Mouse (Mus musculus): ENCODE results near the gene Umod. TPM values are rescaled to one million over a fixed set of nuclear protein-coding genes. Genes with fewer than 3 reads are reported as not detected.

Umod gene
- 131 and 133 TPM in 2 replicates for polyA plus RNA-seq (2015; fragmentation: Nextera tagmentation; extraction: Ambion mirVana)

- H3K9ac ChIP-seq (ENCODE audit: low read depth, low read length): no peak within 1 kb of the TSS
- no peak for TF ChIP-seq CTCF (IDR thresholded peaks at IDR 0.05; ENCODE audit: low read depth)
- no peaks in the 10 kb centered on the region for H3K9me3 ChIP-seq (replicated peaks; ENCODE audit: low read length)
- peak; percentile 3 for DNase-seq (ENCODE audit: low spot score)
- H3K27ac ChIP-seq: peak within 1 kb of the TSS; percentile 47
- H3K4me1 ChIP-seq (replicated peaks; ENCODE audit: insufficient read depth, low read length): no peaks in the 10 kb centered on the region
- no peaks in the 10 kb centered on the region for H3K36me3 ChIP-seq (ENCODE audit: insufficient read depth, low read length)
- ATAC-seq (replicated peaks; ENCODE audit: low FRiP score, low read depth): no peak
- no peaks in the 10 kb centered on the region for H3K27me3 ChIP-seq (ENCODE audit: insufficient read depth, low read length)
- no peak within 1 kb of the TSS for H3K4me3 ChIP-seq (replicated peaks; ENCODE audit: low read depth, low read length)
- no peak within 1 kb of the TSS for H3K4me2 ChIP-seq (ENCODE audit: low read length)
Measured at GRCm38 (mm10) chr7:119479256-119479655, at the start of gene Umod. Gene Umod (minus strand): TSS chr7:119479282.

GRCm38 (mm10) chr7:119528617-119529016, 49.5 kb upstream of the Umod start:
- H3K27me3 ChIP-seq (ENCODE audit: insufficient read depth, low read length): no peaks in the 10 kb centered on the region
- no peak overlapping the region for H3K27ac ChIP-seq
- no peak for DNase-seq (ENCODE audit: low spot score)
- H3K4me1 ChIP-seq (replicated peaks; ENCODE audit: insufficient read depth, low read length): no peaks in the 10 kb centered on the region; the same call in 1 of the 2 replicates
- no peak overlapping the region for H3K9ac ChIP-seq (ENCODE audit: low read depth, low read length)
- H3K9me3 ChIP-seq (replicated peaks; ENCODE audit: low read length): no peaks in the 10 kb centered on the region
- H3K36me3 ChIP-seq (ENCODE audit: insufficient read depth, low read length): no peaks in the 10 kb centered on the region
- no peak for TF ChIP-seq CTCF (IDR thresholded peaks at IDR 0.05; ENCODE audit: low read depth)
- WGBS: 69% methylated on average over 7 of the region's 7 CpGs
- H3K4me2 ChIP-seq (ENCODE audit: low read length): no peak overlapping the region
- H3K4me3 ChIP-seq (replicated peaks; ENCODE audit: low read depth, low read length): no peak overlapping the region
- no peak for ATAC-seq (replicated peaks; ENCODE audit: low FRiP score, low read depth)

- Histone ChIP-seq H3K9me3 (replicated peaks; ENCODE audit: low read length) (no peaks in the 10 kb centered on the region), H3K27me3 (ENCODE audit: insufficient read depth, low read length) (no peaks in the 10 kb centered on the region), H3K36me3 (ENCODE audit: insufficient read depth, low read length) (no peaks in the 10 kb centered on the region), H3K27ac (no peak overlapping the region), H3K9ac (ENCODE audit: low read depth, low read length) (no peak overlapping the region), H3K4me2 (ENCODE audit: low read length) (no peak overlapping the region), H3K4me1 (replicated peaks; ENCODE audit: insufficient read depth, low read length) (no peaks in the 10 kb centered on the region; the same call in 1 of the 2 replicates), H3K4me3 (replicated peaks; ENCODE audit: low read depth, low read length) (no peak overlapping the region)
- DNase-seq (ENCODE audit: low spot score) (no peak), ATAC-seq (replicated peaks; ENCODE audit: low FRiP score, low read depth) (peak; percentile 56; the same call in 1 of the 2 replicates)
- 28% methylated on average over 2 of the region's 2 CpGs for WGBS
- no peak for TF ChIP-seq CTCF (IDR thresholded peaks at IDR 0.05; ENCODE audit: low read depth)
Measured at GRCm38 (mm10) chr7:119527548-119527947, 48.5 kb upstream of the Umod start.

GRCm38 (mm10) chr7:119527135-119527534, 48.1 kb upstream of the Umod start:
- no peak for DNase-seq (ENCODE audit: low spot score)
- no peak overlapping the region for H3K4me2 ChIP-seq (ENCODE audit: low read length)
- no peaks in the 10 kb centered on the region for H3K27me3 ChIP-seq (ENCODE audit: insufficient read depth, low read length)
- no peak overlapping the region for H3K4me3 ChIP-seq (replicated peaks; ENCODE audit: low read depth, low read length)
- no peaks in the 10 kb centered on the region for H3K9me3 ChIP-seq (replicated peaks; ENCODE audit: low read length)
- no peaks in the 10 kb centered on the region; the same call in 1 of the 2 replicates for H3K4me1 ChIP-seq (replicated peaks; ENCODE audit: insufficient read depth, low read length)
- no peak overlapping the region for H3K9ac ChIP-seq (ENCODE audit: low read depth, low read length)
- no peak overlapping the region for H3K27ac ChIP-seq
- 90% methylated on average over 1 of the region's 1 CpGs for WGBS
- TF ChIP-seq CTCF (IDR thresholded peaks at IDR 0.05; ENCODE audit: low read depth): no peak
- H3K36me3 ChIP-seq (ENCODE audit: insufficient read depth, low read length): no peaks in the 10 kb centered on the region
- ATAC-seq (replicated peaks; ENCODE audit: low FRiP score, low read depth): no peak

GRCm38 (mm10) chr7:119526486-119526885, 47.4 kb upstream of the Umod start:
- DNase-seq (ENCODE audit: low spot score) (no peak), ATAC-seq (replicated peaks; ENCODE audit: low FRiP score, low read depth) (no peak)
- Histone ChIP-seq H3K9ac (ENCODE audit: low read depth, low read length) (no peak overlapping the region), H3K27me3 (ENCODE audit: insufficient read depth, low read length) (no peaks in the 10 kb centered on the region), H3K9me3 (replicated peaks; ENCODE audit: low read length) (no peaks in the 10 kb centered on the region), H3K4me2 (ENCODE audit: low read length) (no peak overlapping the region), H3K4me3 (replicated peaks; ENCODE audit: low read depth, low read length) (no peak overlapping the region), H3K36me3 (ENCODE audit: insufficient read depth, low read length) (no peaks in the 10 kb centered on the region), H3K4me1 (replicated peaks; ENCODE audit: insufficient read depth, low read length) (no peaks in the 10 kb centered on the region; the same call in 1 of the 2 replicates), H3K27ac (peak overlapping the region; percentile 42; the same call in 1 of the 2 replicates)
- WGBS: 77% methylated on average over 13 of the region's 13 CpGs
- TF ChIP-seq CTCF (IDR thresholded peaks at IDR 0.05; ENCODE audit: low read depth): no peak

- ATAC-seq (replicated peaks; ENCODE audit: low FRiP score, low read depth) (no peak), DNase-seq (ENCODE audit: low spot score) (no peak)
- Histone ChIP-seq H3K27me3 (ENCODE audit: insufficient read depth, low read length) (no peaks in the 10 kb centered on the region), H3K9me3 (replicated peaks; ENCODE audit: low read length) (no peaks in the 10 kb centered on the region), H3K4me3 (replicated peaks; ENCODE audit: low read depth, low read length) (no peak overlapping the region), H3K4me1 (replicated peaks; ENCODE audit: insufficient read depth, low read length) (no peaks in the 10 kb centered on the region; the same call in 1 of the 2 replicates), H3K36me3 (ENCODE audit: insufficient read depth, low read length) (no peaks in the 10 kb centered on the region), H3K27ac (peak overlapping the region; percentile 42; the same call in 1 of the 2 replicates), H3K4me2 (ENCODE audit: low read length) (no peak overlapping the region), H3K9ac (ENCODE audit: low read depth, low read length) (no peak overlapping the region)
- 11% methylated on average over 2 of the region's 2 CpGs for WGBS
- no peak for TF ChIP-seq CTCF (IDR thresholded peaks at IDR 0.05; ENCODE audit: low read depth)
Measured at GRCm38 (mm10) chr7:119525881-119526281, 46.8 kb upstream of the Umod start.

GRCm38 (mm10) chr7:119523389-119523788, 44.3 kb upstream of the Umod start, which contains the start of gene Pdilt:
Gene Pdilt (minus strand): TSS chr7:119523489.
- DNase-seq (ENCODE audit: low spot score): no peak
- TF ChIP-seq CTCF (IDR thresholded peaks at IDR 0.05; ENCODE audit: low read depth): no peak
- 70% methylated on average over 4 of the region's 4 CpGs for WGBS
- Histone ChIP-seq H3K36me3 (ENCODE audit: insufficient read depth, low read length) (no peaks in the 10 kb centered on the region), H3K9ac (ENCODE audit: low read depth, low read length) (no peak within 1 kb of the TSS), H3K9me3 (replicated peaks; ENCODE audit: low read length) (no peaks in the 10 kb centered on the region), H3K4me3 (replicated peaks; ENCODE audit: low read depth, low read length) (no peak within 1 kb of the TSS), H3K4me1 (replicated peaks; ENCODE audit: insufficient read depth, low read length) (no peaks in the 10 kb centered on the region; the same call in 1 of the 2 replicates), H3K27me3 (ENCODE audit: insufficient read depth, low read length) (no peaks in the 10 kb centered on the region), H3K4me2 (ENCODE audit: low read length) (no peak within 1 kb of the TSS), H3K27ac (no peak within 1 kb of the TSS)
- ATAC-seq (replicated peaks; ENCODE audit: low FRiP score, low read depth): no peak

Data from kidney, postnatal 0 days (tissue).